Mouse (Mus musculus): ENCODE results near the gene Chst11.

Gene Chst11

DNA sequence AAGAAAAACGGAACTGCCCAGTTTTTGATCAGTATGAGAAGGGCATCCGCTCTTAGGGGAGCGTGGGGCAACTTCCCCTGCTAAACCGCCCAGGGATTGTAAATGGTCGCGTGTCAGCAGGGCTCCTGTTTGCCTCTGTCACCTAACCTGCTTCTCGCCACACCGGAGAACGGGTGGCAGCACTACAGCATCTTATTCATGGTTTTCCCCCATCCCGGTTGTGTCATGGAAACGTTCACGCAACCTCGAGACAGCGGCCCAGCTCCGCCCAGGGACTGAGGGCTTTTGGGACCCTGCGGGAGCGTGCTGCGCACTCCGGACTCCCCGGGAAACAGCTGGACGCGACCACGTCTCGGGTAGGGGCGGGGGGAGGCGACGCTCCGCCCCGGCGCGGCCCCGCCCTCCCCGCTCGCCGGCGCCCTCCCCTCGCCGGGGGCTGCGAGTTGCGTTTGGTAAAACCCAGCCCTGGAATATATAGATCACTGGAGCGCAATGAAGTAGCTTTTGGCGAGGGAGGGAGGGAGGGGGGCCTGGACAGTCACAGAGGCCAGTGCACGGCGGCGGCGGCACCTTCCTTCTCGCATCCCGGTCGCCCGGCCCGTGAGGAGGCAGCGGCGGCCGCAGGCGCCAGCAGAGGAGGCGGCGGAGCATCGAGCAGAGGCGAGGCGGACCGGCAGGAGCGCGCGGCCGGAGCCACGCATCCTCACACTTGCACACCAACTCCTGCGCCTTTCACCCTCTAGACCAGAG, at the start of gene Chst11:
TSS of gene Chst11 (plus strand) at position 549 of the 750 bp plus-strand sequence.
- DNase-seq (ENCODE audit: extremely low spot score, low spot score) = no peak

GRCm38 (mm10) chr10:82935774-82936173, 49.5 kb upstream of the Chst11 start:
- no peak for DNase-seq (ENCODE audit: extremely low spot score, low spot score)

DNA sequence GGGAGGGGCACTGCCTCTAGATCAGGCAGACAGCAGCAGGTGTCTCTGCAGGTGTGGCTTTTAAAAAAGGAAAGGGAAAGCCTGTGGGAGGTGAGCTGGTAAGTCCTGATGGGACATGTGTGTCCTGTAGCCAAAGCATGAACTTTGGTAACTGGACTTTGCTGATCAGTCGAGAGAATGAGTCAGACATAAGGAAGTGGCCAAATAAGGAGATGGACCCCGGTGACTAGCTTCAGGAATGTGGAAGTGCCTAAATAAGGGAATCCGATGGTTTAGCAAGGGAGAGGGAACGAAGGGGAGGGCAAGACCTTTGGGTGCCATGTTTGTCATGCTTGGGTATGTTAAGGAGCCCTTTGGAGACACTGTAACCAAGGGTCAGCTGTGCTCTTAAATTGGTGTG, 31.9 kb upstream of the Chst11 start:
- no peak for DNase-seq (ENCODE audit: extremely low spot score, low spot score)

DNA sequence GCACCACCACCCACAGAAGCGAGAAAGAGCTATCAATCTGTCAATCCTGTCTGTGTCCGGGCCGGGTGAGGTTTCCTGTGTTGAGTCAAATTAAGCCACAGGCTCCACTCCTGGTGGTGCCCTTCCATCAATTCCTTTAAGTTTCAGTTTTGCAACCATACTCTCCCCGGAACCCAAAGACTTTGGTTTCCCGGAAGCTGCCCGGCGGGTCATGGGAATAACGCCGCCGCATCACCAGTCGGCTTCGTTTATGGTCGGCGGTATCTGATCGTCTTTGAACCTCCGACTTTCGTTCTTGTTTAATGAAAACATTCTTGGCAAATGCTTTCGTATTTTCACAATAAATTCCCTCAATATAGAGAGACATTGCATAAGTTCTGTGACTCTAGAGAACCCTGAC, 30.2 kb upstream of the Chst11 start:
- DNase-seq (ENCODE audit: extremely low spot score, low spot score) = no peak

DNA sequence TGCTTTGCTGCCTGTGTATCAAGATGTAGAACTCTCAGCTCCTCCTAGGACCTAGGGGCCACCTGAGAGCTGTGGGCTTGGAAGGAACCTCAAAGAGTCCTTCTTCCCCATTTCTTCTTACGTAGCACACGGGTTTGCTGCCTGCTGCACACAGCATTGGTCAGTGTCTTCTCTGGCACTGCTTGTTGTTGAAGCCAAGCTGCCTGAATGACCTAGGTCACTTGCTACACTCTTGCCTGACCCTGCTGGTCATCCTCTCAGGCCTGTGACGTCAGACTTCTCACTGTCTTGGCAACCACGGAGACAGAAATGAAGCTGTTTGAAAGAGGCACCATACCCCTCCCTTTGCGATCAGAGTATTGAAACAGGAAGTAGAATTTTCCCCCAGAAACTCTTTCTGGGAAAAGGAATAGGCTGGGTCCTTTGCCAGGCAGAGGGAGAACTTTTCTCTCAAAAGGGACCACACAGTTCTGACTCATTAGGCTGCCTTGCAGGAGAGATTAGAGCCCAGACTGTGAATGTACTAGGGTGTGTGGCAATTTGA, 27.0 kb upstream of the Chst11 start:
- no peak for DNase-seq (ENCODE audit: extremely low spot score, low spot score)

GRCm38 (mm10) chr10:82959316-82959715, 26.0 kb upstream of the Chst11 start:
- no peak for DNase-seq (ENCODE audit: extremely low spot score, low spot score)

- no peak for DNase-seq (ENCODE audit: extremely low spot score, low spot score)
Measured at GRCm38 (mm10) chr10:82961302-82961701, 24.0 kb upstream of the Chst11 start.

DNA sequence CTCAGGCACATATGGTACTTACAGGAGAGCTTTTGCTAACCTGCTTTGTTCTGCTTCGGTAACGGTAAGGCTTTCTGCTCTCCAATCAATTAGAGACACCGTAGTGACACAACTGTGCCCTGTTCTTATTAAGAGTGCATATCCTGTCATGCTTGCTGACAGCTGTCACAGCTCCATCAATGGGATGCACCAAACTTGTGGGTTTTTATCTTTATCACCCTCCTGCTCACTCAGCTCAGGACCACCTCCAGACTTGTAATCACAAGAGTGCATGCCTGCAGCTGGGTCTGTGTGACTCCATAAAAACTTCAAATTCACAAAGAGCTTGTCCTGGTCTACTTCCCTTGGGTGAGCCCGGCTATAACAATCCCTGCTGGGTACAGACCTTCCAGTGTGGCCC, 23.3 kb upstream of the Chst11 start:
- DNase-seq (ENCODE audit: extremely low spot score, low spot score) = no peak

- no peak for DNase-seq (ENCODE audit: extremely low spot score, low spot score)
Measured at GRCm38 (mm10) chr10:82962472-82963020, 22.8 kb upstream of the Chst11 start.

- DNase-seq (ENCODE audit: extremely low spot score, low spot score) = no peak
Measured at GRCm38 (mm10) chr10:82964491-82964890, 20.8 kb upstream of the Chst11 start.

DNA sequence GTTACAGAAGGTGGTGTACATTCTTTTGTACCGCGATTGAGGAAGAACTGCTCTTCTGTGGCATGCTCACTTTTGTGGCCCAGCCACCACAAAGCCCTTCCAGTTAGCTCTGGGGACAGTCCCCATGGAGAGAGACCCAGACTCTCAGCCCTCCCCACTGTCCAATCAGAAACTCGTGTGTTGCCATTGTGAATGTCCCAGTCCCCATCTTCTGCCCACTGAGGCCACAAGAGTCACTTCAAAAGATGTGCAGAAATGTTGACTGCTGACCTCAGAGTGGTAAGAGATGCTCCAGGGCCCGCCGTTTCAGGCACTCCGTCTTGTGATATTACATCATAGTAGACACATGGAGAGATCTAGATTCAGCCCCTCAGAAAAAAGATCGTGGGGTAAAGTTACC, 18.6 kb upstream of the Chst11 start:
- DNase-seq (ENCODE audit: extremely low spot score, low spot score) = no peak

DNA sequence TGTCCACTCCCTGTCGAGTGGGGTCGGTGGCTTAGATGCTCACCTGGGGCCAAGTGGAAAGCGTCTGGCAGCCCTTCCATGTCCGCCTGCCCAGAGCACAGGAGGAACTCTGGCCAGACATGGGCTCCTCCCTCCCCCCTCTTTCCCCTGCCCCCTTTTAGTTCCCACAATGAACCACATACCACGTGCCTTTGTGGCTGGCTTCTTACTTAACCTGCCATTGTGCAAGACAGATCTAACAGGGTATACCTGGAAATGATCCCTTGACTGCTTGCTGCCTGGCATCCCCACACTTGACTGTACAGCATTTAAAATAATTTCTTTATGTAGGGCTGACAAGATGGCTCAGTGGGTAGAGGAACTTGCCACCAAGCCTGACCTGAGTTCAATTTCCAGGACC, 15.7 kb upstream of the Chst11 start:
- DNase-seq (ENCODE audit: extremely low spot score, low spot score) = no peak

DNA sequence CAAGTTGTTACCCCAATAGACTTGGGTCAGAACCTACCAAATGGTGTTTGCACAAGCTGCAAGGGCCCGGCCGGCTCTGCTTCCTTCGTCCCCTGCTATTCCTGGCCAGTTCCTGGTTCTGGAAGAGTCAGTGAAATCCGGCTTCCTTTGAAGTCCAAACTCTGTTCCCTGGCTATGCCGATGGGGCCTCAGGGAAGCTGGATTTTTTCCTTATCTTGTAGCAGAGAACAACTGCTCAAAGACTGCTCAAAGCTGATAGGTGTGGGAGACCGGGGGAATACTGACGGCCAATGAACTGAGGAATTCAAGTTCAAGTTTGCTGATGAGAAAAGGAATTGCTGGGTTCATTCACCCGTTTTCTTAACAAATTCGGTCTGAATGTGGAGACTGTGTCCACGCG, 13.7 kb upstream of the Chst11 start:
- DNase-seq (ENCODE audit: extremely low spot score, low spot score) = no peak

GRCm38 (mm10) chr10:82974201-82974600, 11.1 kb upstream of the Chst11 start:
- DNase-seq (ENCODE audit: extremely low spot score, low spot score) = no peak

GRCm38 (mm10) chr10:82974627-82975177, 10.6 kb upstream of the Chst11 start:
- DNase-seq (ENCODE audit: extremely low spot score, low spot score) = no peak

- DNase-seq (ENCODE audit: extremely low spot score, low spot score) = no peak
Measured at GRCm38 (mm10) chr10:82975806-82976205, 9.5 kb upstream of the Chst11 start.

- no peak for DNase-seq (ENCODE audit: extremely low spot score, low spot score)
Measured at GRCm38 (mm10) chr10:82982286-82982685, 3.0 kb upstream of the Chst11 start.

GRCm38 (mm10) chr10:82985700-82986131, 418 bp downstream of the Chst11 start:
- peak; percentile 85 for DNase-seq (ENCODE audit: extremely low spot score, low spot score)

- DNase-seq (ENCODE audit: extremely low spot score, low spot score) = peak; percentile 59
Measured at GRCm38 (mm10) chr10:82986251-82986992, 1.1 kb downstream of the Chst11 start.

DNA sequence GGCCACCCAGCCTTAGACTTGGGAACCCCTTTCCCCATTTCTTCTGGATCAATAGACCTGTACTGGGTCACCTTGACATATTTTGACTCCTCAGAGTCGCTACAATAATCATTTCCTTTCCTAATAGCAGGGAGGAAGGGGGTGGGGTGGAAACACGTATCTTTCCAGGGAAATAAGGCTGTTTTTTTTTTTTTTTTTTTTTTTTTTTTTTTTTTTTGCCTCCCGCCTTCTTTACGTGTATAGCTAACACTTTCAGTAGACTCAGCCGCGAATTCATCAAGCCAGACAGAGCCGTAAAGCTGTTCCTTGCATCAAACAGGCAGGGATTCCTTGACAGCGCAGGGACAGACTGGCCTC, 1.7 kb downstream of the Chst11 start:
- DNase-seq (ENCODE audit: extremely low spot score, low spot score) = no peak

- no peak for DNase-seq (ENCODE audit: extremely low spot score, low spot score)
Measured at GRCm38 (mm10) chr10:82987394-82987793, 2.1 kb downstream of the Chst11 start.

GRCm38 (mm10) chr10:82989418-82990025, 4.2 kb downstream of the Chst11 start:
- DNase-seq (ENCODE audit: extremely low spot score, low spot score) = no peak
